Mouse (Mus musculus) brain, embryonic 14.5 days (tissue): ENCODE measurements around the gene BC028528.

Experiments
- CTCF ChIP-seq: fragments of 200-500 bp; IDR thresholded peaks from 2 replicates; pipeline ENCODE4 v1.5.1; 2012; ENCODE audit warnings: inconsistent platforms, mild to moderate bottlenecking, moderate library complexity, borderline replicate concordance; ENCODE audit not compliant: insufficient read depth, insufficient read length; ENCODE audit errors: extremely low read depth
- POLR2A ChIP-seq: fragments of 200-500 bp; IDR thresholded peaks from 2 replicates; pipeline ENCODE4 v1.6.1; 2012; ENCODE audit warnings: mild to moderate bottlenecking, inconsistent platforms, borderline replicate concordance; ENCODE audit not compliant: poor library complexity, insufficient read depth, insufficient read length, severe bottlenecking; ENCODE audit errors: extremely low read depth

- TF ChIP-seq CTCF: no peak
- TF ChIP-seq POLR2A: no peak
Measured at GRCm38 (mm10) chr3:95884400-95884799, 7.4 kb downstream of the BC028528 start.
